Mouse (Mus musculus) retina, postnatal 1 day (tissue): ENCODE results near the gene Cobl.

Experiments
- DNase-seq: peaks from one replicate; pipeline ENCODE4 v3.0.0-alpha.2; 2012

Cobl gene

GRCm38 (mm10) chr11:12299701-12300446 lies 164.9 kb downstream of the Cobl start:
- DNase-seq, result peak; percentile 7

GRCm38 (mm10) chr11:12291654-12291935 lies 173.2 kb downstream of the Cobl start:
- no peak for DNase-seq

GRCm38 (mm10) chr11:12290911-12291653 lies 173.7 kb downstream of the Cobl start:
- DNase-seq, result peak; percentile 90

- no peak for DNase-seq
Observed at GRCm38 (mm10) chr11:12285319-12286021, 179.3 kb downstream of the Cobl start.

- no peak for DNase-seq
Observed at GRCm38 (mm10) chr11:12280711-12281110, 184.0 kb downstream of the Cobl start.

GRCm38 (mm10) chr11:12274276-12274675 lies 190.5 kb downstream of the Cobl start:
- peak; percentile 61 for DNase-seq

- DNase-seq, result peak; percentile 87
Observed at GRCm38 (mm10) chr11:12273726-12274125, 191.0 kb downstream of the Cobl start.

GRCm38 (mm10) chr11:12258411-12258810 lies 206.3 kb downstream of the Cobl start:
- DNase-seq, result peak; percentile 72

GRCm38 (mm10) chr11:12257324-12258118 lies 207.2 kb downstream of the Cobl start:
- peak; percentile 97 for DNase-seq

- no peak for DNase-seq
Observed at GRCm38 (mm10) chr11:12245327-12245915, 219.3 kb downstream of the Cobl start.

GRCm38 (mm10) chr11:12236341-12236740 lies 228.4 kb downstream of the Cobl start:
- DNase-seq, result no peak

GRCm38 (mm10) chr11:12234876-12235275 lies 229.9 kb downstream of the Cobl start:
- no peak for DNase-seq

- DNase-seq, result no peak
Observed at GRCm38 (mm10) chr11:12234126-12234525, 230.6 kb downstream of the Cobl start.

- DNase-seq, result peak; percentile 22
Observed at GRCm38 (mm10) chr11:12232743-12233125, 232.0 kb downstream of the Cobl start.

- DNase-seq, result no peak
Observed at GRCm38 (mm10) chr11:12232041-12232742, 232.6 kb downstream of the Cobl start.

GRCm38 (mm10) chr11:12231481-12232035 lies 233.2 kb downstream of the Cobl start:
- DNase-seq, result no peak

GRCm38 (mm10) chr11:12229411-12229810 lies 235.3 kb downstream of the Cobl start:
- DNase-seq, result no peak

GRCm38 (mm10) chr11:12227343-12227742 lies 237.4 kb downstream of the Cobl start:
- no peak for DNase-seq

- DNase-seq, result peak; percentile 90
Observed at GRCm38 (mm10) chr11:12219594-12220530, 244.9 kb downstream of the Cobl start.

- no peak for DNase-seq
Observed at GRCm38 (mm10) chr11:12216897-12217296, 247.9 kb downstream of the Cobl start.
